Mouse (Mus musculus) macrophage (primary cell): ENCODE data around the gene C130074G19Rik. TPM values are rescaled to one million over a fixed set of nuclear protein-coding genes. Genes with fewer than 3 reads are reported as not detected.

Experiments used
- H3K27ac ChIP-seq: fragments of 350-480 bp; formaldehyde crosslinking; 2 replicates; pipeline ENCODE4 v1.9.0; 2021
- H3K36me3 ChIP-seq: fragments of 350-480 bp; formaldehyde crosslinking; 2 replicates; pipeline ENCODE4 v1.9.0; 2021; ENCODE audit errors: inconsistent target
- H3K4me3 ChIP-seq: fragments of 350-480 bp; formaldehyde crosslinking; 2 replicates; pipeline ENCODE4 v1.9.0; 2021; ENCODE audit errors: inconsistent target
- H3K79me2 ChIP-seq: fragments of 350-480 bp; formaldehyde crosslinking; 2 replicates; pipeline ENCODE4 v1.9.0; 2021; ENCODE audit errors: inconsistent target
- WGBS: methylation state at CpG from one replicate; pipeline ENCODE4 v1.1.7; 2026; ENCODE audit warnings: inconsistent platforms; ENCODE audit not compliant: missing documents; 5-methylcytosine and 5-hydroxymethylcytosine counted together
- polyA plus RNA-seq: library from polyadenylated mRNA; stranded (reverse); fragments of 250-400 nt; gene quantifications from 3 replicates; pipeline ENCODE4 v1.2.4, GENCODE M21; 2018; ENCODE audit warnings: inconsistent platforms
- total RNA-seq, 78 experiments: library from RNA; depleted of rRNA; stranded (reverse); fragments of 250-400 nt; gene quantifications; 1 replicate in 9 of 78; 2 replicates in 24 of 78; 3 replicates in 43 of 78; 4 replicates in 2 of 78; pipeline ENCODE4 v1.2.4; 2018; ENCODE audit warnings: inconsistent platforms in 56 of 78

C130074G19Rik gene
- not detected for total RNA-seq (2018; cell fraction: chromatin; rRNA removed)
- not detected for total RNA-seq (2018; cell fraction: cytosol; rRNA removed)
- not detected for total RNA-seq (2018; cell fraction: nucleus; rRNA removed)
- polyA plus RNA-seq = not detected in 3 replicates

DNA sequence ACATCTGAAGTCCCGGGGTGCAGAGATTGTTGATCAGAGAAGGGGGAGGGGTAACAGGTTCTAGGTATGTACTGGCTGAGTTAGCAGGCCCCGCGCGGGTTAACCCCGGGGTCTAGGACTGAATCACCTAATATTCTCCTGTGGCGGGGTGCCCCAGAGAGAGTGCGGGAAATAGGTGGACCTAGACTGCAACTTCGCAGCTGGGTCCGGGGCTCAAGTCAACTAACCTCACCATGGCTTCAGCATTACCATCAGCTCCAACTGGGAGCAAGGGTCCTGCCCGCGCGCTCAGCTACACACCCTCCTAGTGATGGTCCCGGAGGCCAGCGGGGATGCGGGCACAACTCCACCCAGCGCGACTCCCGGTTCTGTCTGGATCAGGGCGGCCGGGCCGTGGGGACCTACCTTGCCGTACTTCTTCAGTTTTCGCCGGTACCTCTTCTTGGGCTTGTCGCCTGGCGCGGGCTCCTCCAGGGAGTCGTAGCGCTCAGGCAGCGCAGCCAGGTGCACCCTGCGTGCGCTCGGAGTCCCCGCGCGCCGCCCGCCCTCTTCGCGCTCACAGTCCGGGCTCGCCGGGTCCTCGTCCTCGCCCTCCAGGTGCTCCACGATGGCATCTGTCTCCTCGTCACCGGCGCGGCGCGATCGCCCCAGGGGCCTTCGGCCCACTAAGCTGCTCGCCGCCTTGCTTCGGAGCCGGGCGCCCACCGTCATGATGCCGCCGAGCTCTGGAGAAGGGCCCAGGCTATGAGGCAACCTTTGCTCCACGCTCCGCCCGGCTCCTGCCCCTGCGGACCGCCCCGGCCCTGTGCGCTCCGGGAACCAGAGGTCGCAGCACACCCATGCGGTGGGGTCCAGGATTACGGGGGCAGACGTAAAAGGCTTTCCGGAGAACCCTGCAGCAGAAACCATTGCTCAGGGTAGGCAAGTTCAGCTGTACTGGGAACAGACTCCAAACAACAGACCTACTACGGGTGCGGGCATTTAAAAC, at the start of gene C130074G19Rik:
TSS of gene C130074G19Rik (minus strand) at position 938 of the 988 bp plus-strand sequence.
- Histone ChIP-seq H3K4me3 (no peak within 1 kb of the TSS), H3K27ac (no peak within 1 kb of the TSS), H3K36me3 (no peaks in the 10 kb centered on the region), H3K79me2 (no peaks in the 10 kb centered on the region)
- WGBS = 3% methylated on average over 75 of the region's 77 CpGs

DNA sequence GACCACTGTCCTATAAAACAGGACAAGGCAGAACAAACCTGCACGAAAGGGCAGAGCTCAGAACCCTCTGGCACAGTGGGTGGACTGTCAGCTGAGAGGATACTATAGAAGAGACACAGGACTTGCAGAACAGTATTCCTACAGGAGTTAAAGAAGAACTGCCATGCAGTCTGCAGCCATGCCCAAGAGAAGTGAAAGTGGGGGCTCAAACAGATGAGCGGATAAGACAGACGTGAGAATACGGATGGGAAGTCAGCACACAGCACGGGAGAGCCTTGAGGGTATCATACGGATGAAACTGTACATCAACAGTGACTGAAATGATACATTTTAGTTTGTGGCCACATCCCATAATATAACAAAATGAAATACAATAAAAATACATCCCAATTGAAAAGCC, 48.1 kb upstream of the C130074G19Rik start:
- no peak overlapping the region for H3K4me3 ChIP-seq
- WGBS = 56% methylated on average over 6 of the region's 6 CpGs
- no peaks in the 10 kb centered on the region for H3K79me2 ChIP-seq
- H3K36me3 ChIP-seq = no peaks in the 10 kb centered on the region
- H3K27ac ChIP-seq = no peak overlapping the region

- Histone ChIP-seq H3K36me3 (no peaks in the 10 kb centered on the region), H3K27ac (no peak overlapping the region), H3K79me2 (no peaks in the 10 kb centered on the region), H3K4me3 (no peak overlapping the region)
- no CpG with 5 or more reads among the region's 1 CpGs for WGBS
Measured at GRCm38 (mm10) chr1:184928382-184928781, 45.4 kb upstream of the C130074G19Rik start.

- H3K36me3 ChIP-seq = no peaks in the 10 kb centered on the region
- no peak overlapping the region for H3K4me3 ChIP-seq
- no peaks in the 10 kb centered on the region for H3K79me2 ChIP-seq
- no peak overlapping the region for H3K27ac ChIP-seq
- 13% methylated on average over 1 of the region's 1 CpGs for WGBS
Measured at GRCm38 (mm10) chr1:184927911-184928310, 44.9 kb upstream of the C130074G19Rik start.

DNA sequence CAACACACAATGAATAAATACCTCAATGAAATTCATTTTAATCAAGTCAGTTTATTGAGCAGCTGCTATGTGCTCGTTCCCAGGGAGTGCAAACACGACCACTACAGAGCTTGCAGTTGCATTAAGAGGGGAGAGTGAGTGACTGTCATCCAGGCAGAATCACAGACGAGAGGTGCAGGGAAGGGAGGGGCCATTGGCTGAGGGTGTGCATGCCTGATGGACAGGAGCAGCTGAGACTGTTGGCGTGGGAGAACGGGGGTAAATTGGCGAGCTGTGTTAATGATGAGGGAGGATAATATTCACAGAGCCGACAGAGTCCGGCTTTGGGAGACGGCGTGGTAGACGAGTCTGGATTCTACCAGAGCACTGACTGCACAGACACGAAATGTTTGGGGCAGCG, 39.8 kb upstream of the C130074G19Rik start:
- WGBS = 94% methylated on average over 13 of the region's 13 CpGs
- no peak overlapping the region for H3K27ac ChIP-seq
- H3K79me2 ChIP-seq = no peaks in the 10 kb centered on the region
- H3K36me3 ChIP-seq = no peaks in the 10 kb centered on the region
- H3K4me3 ChIP-seq = no peak overlapping the region

- Histone ChIP-seq H3K79me2 (no peaks in the 10 kb centered on the region), H3K27ac (no peak overlapping the region), H3K4me3 (no peak overlapping the region), H3K36me3 (no peaks in the 10 kb centered on the region)
- whole genome bisulfite sequencing = 84% methylated on average over 5 of the region's 5 CpGs
Measured at GRCm38 (mm10) chr1:184920057-184920456, 37.0 kb upstream of the C130074G19Rik start.

- WGBS = 60% methylated on average over 5 of the region's 5 CpGs
- H3K4me3 ChIP-seq = no peak overlapping the region
Measured at GRCm38 (mm10) chr1:184918227-184918888, 35.3 kb upstream of the C130074G19Rik start.

GRCm38 (mm10) chr1:184912336-184912735, 29.3 kb upstream of the C130074G19Rik start:
- WGBS = 96% methylated on average over 18 of the region's 18 CpGs
- no peaks in the 10 kb centered on the region for H3K36me3 ChIP-seq
- H3K79me2 ChIP-seq = no peaks in the 10 kb centered on the region
- no peak overlapping the region for H3K27ac ChIP-seq
- no peak overlapping the region for H3K4me3 ChIP-seq

More at GRCm38 (mm10) chr1:184918227-184918888, 35.3 kb upstream of the C130074G19Rik start:
- no peaks in the 10 kb centered on the region for H3K36me3 ChIP-seq
- no peak overlapping the region for H3K27ac ChIP-seq
- no peaks in the 10 kb centered on the region for H3K79me2 ChIP-seq

- Histone ChIP-seq H3K79me2 (no peaks in the 10 kb centered on the region), H3K4me3 (no peak overlapping the region), H3K27ac (no peak overlapping the region), H3K36me3 (no peaks in the 10 kb centered on the region)
- WGBS = 79% methylated on average over 6 of the region's 6 CpGs
Measured at GRCm38 (mm10) chr1:184911861-184912260, 28.8 kb upstream of the C130074G19Rik start.

DNA sequence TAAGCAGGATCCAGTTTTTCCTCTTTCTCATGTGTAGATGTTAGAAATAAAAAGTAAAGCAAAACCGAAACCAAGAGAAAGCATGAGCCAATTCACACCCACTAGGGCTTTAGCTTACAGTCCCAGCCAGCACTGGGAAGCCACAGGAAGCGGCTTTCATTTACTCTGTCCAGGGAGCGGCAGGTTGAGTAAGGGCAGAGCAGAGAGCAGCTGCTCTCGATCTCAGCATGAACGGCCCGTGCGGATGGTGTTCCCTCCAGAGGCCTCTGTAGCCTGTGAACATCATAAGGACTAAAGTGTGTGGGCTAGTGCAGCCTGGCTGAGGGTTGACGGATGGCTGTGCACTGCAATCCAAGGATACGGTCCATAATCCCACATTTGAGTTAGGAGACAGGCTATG, 25.5 kb upstream of the C130074G19Rik start:
- no peak overlapping the region for H3K4me3 ChIP-seq
- H3K27ac ChIP-seq = no peak overlapping the region
- WGBS = 19% methylated on average over 9 of the region's 9 CpGs
- no peaks in the 10 kb centered on the region for H3K36me3 ChIP-seq
- no peaks in the 10 kb centered on the region for H3K79me2 ChIP-seq

DNA sequence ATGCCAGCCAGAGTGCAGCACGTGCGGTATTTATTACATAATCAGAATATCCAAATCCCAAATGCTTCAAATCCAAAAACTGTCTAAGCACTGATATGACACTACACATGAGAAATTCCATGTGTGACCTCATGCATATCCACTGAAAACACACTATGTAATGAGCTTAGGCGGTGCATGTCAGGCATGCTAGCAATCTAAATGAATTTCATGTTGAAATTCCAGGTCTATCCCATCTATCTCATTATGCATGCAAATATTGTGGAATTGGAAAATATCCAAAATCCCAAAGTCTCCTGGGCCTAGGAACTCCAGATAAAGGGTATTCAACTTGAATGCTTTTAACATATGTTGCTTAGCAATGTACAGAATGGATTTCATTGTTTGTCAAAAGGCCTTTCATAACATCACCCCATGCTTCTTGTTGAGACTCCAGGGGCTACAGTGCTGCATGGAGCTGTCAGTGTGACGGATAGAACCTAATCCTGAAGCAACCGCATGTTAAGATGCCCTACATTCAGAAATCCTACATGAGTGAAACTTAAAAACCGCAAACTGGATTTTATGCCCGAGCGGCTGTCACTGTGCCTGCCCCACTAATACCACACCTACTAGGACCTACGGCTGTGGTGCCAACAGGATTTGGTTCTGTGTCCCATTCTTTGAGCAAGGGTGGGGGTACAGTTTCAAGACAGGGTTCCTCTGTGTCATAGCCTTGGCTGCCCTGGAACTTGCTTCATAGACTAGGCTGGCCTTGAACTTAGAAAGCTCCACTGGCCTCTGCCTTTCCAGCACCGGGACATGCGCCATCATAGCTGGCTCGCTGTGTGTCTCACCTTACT, 23.1 kb upstream of the C130074G19Rik start:
- Histone ChIP-seq H3K79me2 (no peaks in the 10 kb centered on the region), H3K36me3 (no peaks in the 10 kb centered on the region), H3K4me3 (no peak overlapping the region), H3K27ac (no peak overlapping the region)
- 91% methylated on average over 10 of the region's 12 CpGs for WGBS

GRCm38 (mm10) chr1:184905371-184905770, 22.4 kb upstream of the C130074G19Rik start:
- no peak overlapping the region for H3K27ac ChIP-seq
- H3K4me3 ChIP-seq = no peak overlapping the region
- WGBS = 95% methylated on average over 19 of the region's 19 CpGs
- H3K36me3 ChIP-seq = no peaks in the 10 kb centered on the region
- no peaks in the 10 kb centered on the region for H3K79me2 ChIP-seq

DNA sequence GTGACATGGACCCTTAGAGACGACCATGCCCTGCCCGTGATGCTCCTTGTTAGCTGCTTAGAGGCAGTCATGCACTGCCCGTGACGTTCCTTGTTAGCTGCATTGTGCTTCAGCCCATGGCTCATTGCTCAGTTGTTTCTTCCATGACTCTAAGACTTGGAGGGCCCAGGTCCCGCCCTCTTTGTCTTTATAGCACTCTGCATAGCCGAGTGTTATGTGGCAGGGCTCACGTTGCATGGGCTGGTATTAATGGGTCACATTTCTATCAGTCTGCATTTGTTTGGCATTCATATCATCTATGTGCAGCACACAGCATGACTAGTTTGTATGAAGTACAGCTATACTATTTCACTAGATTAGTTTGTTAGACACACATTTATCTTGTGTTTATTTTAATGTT, 20.7 kb upstream of the C130074G19Rik start:
- no peaks in the 10 kb centered on the region for H3K79me2 ChIP-seq
- H3K36me3 ChIP-seq = no peaks in the 10 kb centered on the region
- no peak overlapping the region for H3K4me3 ChIP-seq
- WGBS = 95% methylated on average over 7 of the region's 7 CpGs
- H3K27ac ChIP-seq = no peak overlapping the region

GRCm38 (mm10) chr1:184902886-184903285, 19.9 kb upstream of the C130074G19Rik start:
- Histone ChIP-seq H3K4me3 (no peak overlapping the region), H3K27ac (no peak overlapping the region)
- 86% methylated on average over 7 of the region's 7 CpGs for WGBS

More at GRCm38 (mm10) chr1:184902886-184903285, 19.9 kb upstream of the C130074G19Rik start:
- Histone ChIP-seq H3K79me2 (no peaks in the 10 kb centered on the region), H3K36me3 (no peaks in the 10 kb centered on the region)
